Mouse (Mus musculus) stomach, postnatal 0 days (tissue): Measurements from ENCODE around the gene Nell2.

ENCODE experiments used
- CTCF ChIP-seq: IDR thresholded peaks from 2 replicates; pipeline ENCODE4 v1.5.1; 2016; ENCODE audit warnings: antibody characterized with exemption, low read depth, mild to moderate bottlenecking, moderate library complexity
- EP300 ChIP-seq: optimal IDR thresholded peaks from 2 replicates; pipeline ENCODE3; 2016; ENCODE audit warnings: antibody characterized with exemption

- TF ChIP-seq CTCF (no peak), EP300 (no peak)
Measured at GRCm38 (mm10) chr15:95186226-95186625, 342.1 kb downstream of the Nell2 start.
